ENCODE assay signal across 1 mouse cellular context in the genomic region with DNA sequence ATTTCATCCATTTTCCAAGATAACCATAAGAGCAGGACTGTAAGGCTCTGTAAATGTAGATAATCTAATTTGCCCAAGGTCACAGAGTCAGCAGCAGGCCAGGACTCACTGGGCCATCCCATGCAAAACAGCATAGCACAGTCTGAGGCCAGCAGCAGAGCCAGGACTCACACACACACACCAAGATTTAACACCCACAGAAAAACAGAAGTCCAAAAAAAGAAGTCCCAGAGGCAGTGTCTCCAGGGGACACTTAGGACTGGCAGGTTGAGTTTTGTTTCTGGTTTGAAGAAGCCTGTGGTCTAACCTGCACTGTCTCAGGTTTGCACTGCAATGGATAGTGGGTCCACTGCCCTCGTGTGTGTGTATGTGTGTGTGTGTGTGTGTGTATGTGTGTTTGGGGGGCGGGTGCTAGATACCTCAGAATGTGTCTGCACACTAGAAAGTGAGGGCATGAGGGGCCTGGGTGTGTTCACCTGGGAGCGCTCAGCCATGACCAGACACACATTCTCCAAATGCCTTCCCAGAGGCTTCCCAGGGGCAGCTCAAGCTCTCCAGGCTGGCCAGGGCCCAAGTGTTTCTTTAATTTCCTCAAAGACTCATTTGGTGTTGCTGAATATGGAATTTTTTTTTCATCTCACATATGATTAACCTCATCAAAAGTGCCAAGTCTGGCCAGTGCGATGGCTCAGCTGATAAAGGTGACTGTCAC.
TF ChIP-seq lines count a peak whose summit lies in the region.

No protein-coding gene starts in this region.

TF ChIP-seq in CH12.LX, 34 proteins besides CTCF, POLR2A, EP300 and RAD21:
- TF ChIP-seq MEF2A (IDR thresholded peaks at IDR 0.05; ENCODE audit: borderline replicate concordance, low read depth, low read length) = peak; percentile 63; the same call in 1 of the 2 replicates
- no peak for TF ChIP-seq MAFK (IDR thresholded peaks at IDR 0.05; ENCODE audit: insufficient replicate concordance, low read length)
- no peak for TF ChIP-seq TBP (conservative IDR thresholded peaks at IDR 0.05; ENCODE audit: low read depth, low read length)
- TF ChIP-seq ZKSCAN1 (IDR thresholded peaks at IDR 0.05; ENCODE audit: borderline replicate concordance, low read depth, low read length) = no peak
- TF ChIP-seq BHLHE40 (IDR thresholded peaks at IDR 0.05; ENCODE audit: low read depth, low read length) = 0 out of 2 replicates have a peak, but pooled peaks have one; percentile 16
